Mouse (Mus musculus) megakaryocyte, embryonic 14.5 days (primary cell): ENCODE measurements around the gene Fip1l1. TPM values are rescaled to one million over a fixed set of nuclear protein-coding genes. Genes with fewer than 3 reads are reported as not detected.

Experiments
- H3K27me3 ChIP-seq: replicated peaks from 2 replicates; pipeline ENCODE3; 2012; ENCODE audit warnings: inconsistent platforms
- H3K36me3 ChIP-seq: replicated peaks from 2 replicates; pipeline ENCODE3; 2012; ENCODE audit warnings: low read length, inconsistent platforms, mixed read lengths
- H3K4me1 ChIP-seq: 2 replicates; pipeline ENCODE4 v1.6.1; 2012; ENCODE audit warnings: inconsistent platforms
- H3K4me3 ChIP-seq: replicated peaks from 2 replicates; pipeline ENCODE3; 2012; ENCODE audit warnings: moderate library complexity, mild to moderate bottlenecking, inconsistent platforms
- H3K9me3 ChIP-seq: 2 replicates; pipeline ENCODE4 v1.6.1; 2012; ENCODE audit warnings: inconsistent platforms
- FLI1 ChIP-seq: IDR thresholded peaks from 2 replicates; pipeline ENCODE4 v1.6.1; 2012; ENCODE audit warnings: low read length, inconsistent platforms, mixed read lengths
- GATA1 ChIP-seq: IDR thresholded peaks from 3 replicates; pipeline ENCODE4 v1.6.1; 2012; ENCODE audit warnings: mixed read lengths, low read length, inconsistent platforms, borderline replicate concordance
- polyA plus RNA-seq: library from polyadenylated mRNA; stranded (reverse); fragments of >175 nt; gene quantifications from 2 replicates; pipeline ENCODE4 v1.2.3, GENCODE M21; 2012; ENCODE audit warnings: low replicate concordance; ENCODE audit not compliant: insufficient read depth

Gene Fip1l1
- polyA plus RNA-seq, 1 experiment = 77.9 TPM

DNA sequence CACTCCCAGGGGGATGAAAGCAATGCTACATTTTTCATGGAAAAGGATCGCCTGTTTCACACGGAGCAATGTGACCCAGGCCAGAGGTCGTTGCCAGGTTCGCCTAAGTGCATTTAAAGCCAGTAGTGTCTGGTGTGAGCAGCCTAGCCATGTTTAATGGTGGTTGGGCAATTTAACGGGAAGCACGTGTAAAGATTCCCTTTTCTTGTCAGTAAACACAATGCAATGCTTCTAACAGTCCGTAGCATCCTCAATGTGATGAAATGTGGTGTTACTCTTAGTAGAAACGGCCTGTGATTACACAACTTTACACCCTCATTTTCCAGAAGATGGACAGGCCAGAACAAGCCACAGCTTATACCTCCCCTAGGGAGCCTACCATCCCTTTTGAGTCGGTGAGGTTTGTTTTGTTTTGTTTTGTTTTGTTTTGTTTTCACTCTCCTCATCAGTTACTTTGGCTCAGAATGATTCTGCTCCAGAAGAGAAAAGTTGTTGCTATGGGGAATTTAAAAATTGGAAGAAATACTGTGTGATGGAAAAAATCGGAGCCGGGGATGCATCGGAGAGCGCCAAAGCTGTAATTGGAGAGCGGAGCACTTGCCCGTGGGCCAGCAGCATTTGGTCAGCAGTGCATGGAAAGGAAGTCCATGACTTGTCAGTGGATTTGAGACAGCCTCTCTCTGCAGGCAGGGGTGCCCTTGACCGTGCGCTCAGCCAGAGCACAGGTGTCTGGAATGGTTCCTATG lies 97.3 kb downstream of the Fip1l1 start:
- no peak overlapping the region for H3K4me3 ChIP-seq
- no peak for TF ChIP-seq FLI1
- TF ChIP-seq GATA1 = no peak
- no peaks in the 10 kb centered on the region for H3K4me1 ChIP-seq
- H3K27me3 ChIP-seq = peaks cover 11% of the 10 kb centered on the region
- no peaks in the 10 kb centered on the region for H3K36me3 ChIP-seq
- H3K9me3 ChIP-seq = no peaks in the 10 kb centered on the region

DNA sequence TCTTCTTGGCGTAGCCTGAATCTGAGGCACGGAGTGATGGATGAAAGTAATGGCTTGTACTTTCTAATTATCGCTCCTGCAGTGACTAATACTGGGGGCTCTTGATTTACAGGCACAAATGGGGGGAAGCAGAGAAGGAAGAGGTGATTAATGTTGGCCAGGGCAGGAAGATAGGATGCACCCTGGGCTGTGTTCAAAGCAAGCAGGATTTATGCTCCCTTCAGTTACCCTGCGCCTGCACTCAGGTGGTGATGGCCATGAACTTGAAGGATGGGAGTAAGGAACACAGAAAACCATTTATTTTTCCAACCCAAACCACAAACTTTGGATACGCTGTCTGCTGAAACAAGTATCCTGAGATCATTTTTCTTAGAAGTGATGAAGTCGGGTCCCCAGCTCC lies 98.2 kb downstream of the Fip1l1 start:
- Histone ChIP-seq H3K4me3 (no peak overlapping the region), H3K4me1 (no peaks in the 10 kb centered on the region), H3K36me3 (no peaks in the 10 kb centered on the region)

DNA sequence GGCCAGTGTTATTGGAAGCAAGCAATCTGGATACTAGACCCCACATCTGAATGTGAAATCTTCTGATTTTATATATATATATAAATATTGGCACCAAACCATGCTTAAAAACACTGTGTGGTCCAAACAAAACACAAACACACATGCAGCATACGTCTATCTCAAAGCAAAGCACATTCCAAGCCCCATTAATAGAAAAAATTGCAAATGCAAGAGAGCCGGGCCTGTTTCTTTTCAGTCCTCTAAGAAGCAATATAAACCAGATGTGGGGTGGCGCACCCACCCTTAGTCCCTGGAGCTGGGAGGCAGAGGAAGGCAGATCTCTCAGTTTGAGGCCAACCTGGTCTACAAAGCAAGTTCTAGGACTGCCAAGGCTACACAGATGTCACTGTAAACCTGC lies 99.1 kb downstream of the Fip1l1 start:
- no peaks in the 10 kb centered on the region for H3K36me3 ChIP-seq
- H3K4me3 ChIP-seq = no peak overlapping the region
- peaks cover 23% of the 10 kb centered on the region for H3K27me3 ChIP-seq
- no peaks in the 10 kb centered on the region for H3K4me1 ChIP-seq
- no peaks in the 10 kb centered on the region for H3K9me3 ChIP-seq
- TF ChIP-seq GATA1 (no peak), FLI1 (no peak)

More for the DNA sequence above, 98.2 kb downstream of the Fip1l1 start:
- H3K9me3 ChIP-seq = no peaks in the 10 kb centered on the region
- TF ChIP-seq FLI1 = no peak
- no peak for TF ChIP-seq GATA1
- H3K27me3 ChIP-seq = peaks cover 15% of the 10 kb centered on the region

DNA sequence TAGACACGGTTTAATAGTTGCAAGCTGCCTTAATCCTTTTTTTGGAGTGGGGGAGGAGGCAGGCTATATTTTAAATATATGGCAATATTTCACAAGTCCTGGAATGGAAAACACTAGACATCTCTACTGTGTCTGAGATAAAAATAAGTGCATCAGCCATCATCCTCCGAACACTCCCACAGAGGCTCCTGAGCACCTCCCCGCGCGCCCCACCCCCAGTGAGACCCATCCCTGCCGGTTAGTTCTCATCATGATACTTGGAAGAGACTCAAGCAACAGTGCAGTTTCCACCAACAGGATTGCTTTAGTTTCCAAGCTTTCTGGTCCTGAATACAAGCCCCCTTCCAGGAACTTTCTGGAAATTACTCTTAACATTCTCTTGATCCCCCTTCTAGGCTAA lies 104.3 kb downstream of the Fip1l1 start:
- peaks cover 30% of the 10 kb centered on the region for H3K27me3 ChIP-seq
- TF ChIP-seq GATA1 (no peak), FLI1 (no peak)
- no peaks in the 10 kb centered on the region for H3K36me3 ChIP-seq
- H3K4me3 ChIP-seq = no peak overlapping the region
- H3K4me1 ChIP-seq = no peaks in the 10 kb centered on the region
- no peaks in the 10 kb centered on the region for H3K9me3 ChIP-seq

DNA sequence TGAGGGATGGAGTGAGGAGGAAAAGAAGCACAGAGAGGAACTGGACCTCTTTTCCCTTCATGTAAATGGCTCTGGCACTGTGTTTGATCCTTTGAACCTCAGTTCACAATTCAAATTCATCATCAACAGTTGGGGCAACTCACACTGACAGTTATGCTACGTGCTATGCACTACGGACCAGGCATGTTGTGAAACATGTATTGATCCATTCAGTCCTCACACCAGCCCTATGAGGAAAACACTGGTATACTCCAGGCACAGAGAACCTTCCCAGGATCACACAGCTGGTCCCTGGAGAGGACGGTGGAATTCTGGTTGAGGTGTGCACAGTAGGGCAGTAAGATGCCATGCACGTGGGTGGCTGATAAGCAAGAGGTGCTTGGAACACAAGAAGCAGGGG lies 105.3 kb downstream of the Fip1l1 start:
- TF ChIP-seq FLI1 (no peak), GATA1 (no peak)
- no peaks in the 10 kb centered on the region for H3K4me1 ChIP-seq
- H3K27me3 ChIP-seq = peaks cover 29% of the 10 kb centered on the region
- no peaks in the 10 kb centered on the region for H3K36me3 ChIP-seq
- no peak overlapping the region for H3K4me3 ChIP-seq
- H3K9me3 ChIP-seq = no peaks in the 10 kb centered on the region

DNA sequence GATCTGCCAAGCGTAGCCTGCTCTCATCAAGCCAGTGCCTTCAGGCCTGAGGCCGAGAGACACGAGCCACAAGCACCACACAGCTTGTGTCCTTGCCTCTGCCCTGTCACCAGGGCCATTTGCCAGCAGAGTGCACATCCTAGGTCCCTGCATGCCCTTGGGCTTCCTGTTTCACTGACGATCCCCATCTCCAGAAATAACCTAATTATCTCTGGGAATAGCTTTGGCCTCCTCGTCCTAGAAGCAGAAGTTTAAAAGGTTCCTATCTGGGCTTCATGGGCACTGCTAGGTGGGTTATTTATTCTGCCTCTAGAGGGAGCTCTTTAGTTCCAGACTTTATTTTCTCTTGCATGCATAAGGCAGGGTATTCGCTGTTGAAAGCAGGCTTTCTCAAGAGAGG lies 105.8 kb downstream of the Fip1l1 start:
- Histone ChIP-seq H3K4me1 (no peaks in the 10 kb centered on the region), H3K4me3 (no peak overlapping the region), H3K36me3 (no peaks in the 10 kb centered on the region), H3K9me3 (no peaks in the 10 kb centered on the region), H3K27me3 (peaks cover 26% of the 10 kb centered on the region)
- no peak for TF ChIP-seq GATA1
- no peak for TF ChIP-seq FLI1

DNA sequence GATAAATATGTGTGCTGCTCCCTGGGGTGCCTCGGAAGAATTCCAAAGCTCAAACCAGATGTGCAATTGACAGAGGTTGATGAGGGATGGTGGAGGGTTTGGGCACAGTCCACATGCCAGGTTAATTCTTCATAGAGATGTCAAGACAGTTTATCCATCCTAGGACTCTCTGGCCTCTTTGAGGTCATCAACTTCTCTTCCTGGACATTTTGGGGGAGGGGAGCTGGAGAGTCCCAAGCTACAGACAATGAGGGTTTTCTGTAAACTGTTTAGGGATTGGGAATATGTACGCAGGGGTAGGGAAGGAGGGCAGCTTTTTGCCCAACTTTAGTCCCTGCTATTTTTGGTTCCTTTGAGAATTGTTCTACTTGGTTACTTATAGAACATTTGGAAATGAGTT lies 107.0 kb downstream of the Fip1l1 start:
- Histone ChIP-seq H3K4me3 (no peak overlapping the region), H3K27me3 (peaks cover 29% of the 10 kb centered on the region), H3K4me1 (no peaks in the 10 kb centered on the region), H3K9me3 (no peaks in the 10 kb centered on the region), H3K36me3 (no peaks in the 10 kb centered on the region)
- TF ChIP-seq GATA1 = no peak
- TF ChIP-seq FLI1 = no peak

DNA sequence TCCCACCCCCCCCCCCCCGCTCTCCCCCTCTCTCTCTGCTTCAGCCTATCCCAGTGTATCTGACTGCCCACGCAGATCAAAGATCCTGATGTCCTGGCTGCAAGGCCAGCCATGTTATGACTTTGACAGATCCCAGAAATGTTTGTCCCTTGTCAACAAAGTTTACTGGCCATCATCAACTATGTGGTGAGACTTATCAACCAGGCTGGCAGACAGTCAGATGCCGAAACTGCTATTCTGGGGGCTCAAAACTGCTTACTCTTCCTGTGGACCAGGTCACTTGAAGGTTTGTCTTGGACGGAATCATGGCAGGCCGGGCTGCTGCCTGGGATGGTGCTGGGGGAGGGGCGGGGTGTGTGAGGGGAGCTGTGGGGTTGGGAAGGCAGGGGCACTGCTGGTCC lies 112.3 kb downstream of the Fip1l1 start:
- TF ChIP-seq GATA1 = no peak
- TF ChIP-seq FLI1 = no peak
- Histone ChIP-seq H3K4me3 (no peak overlapping the region), H3K36me3 (no peaks in the 10 kb centered on the region), H3K4me1 (no peaks in the 10 kb centered on the region), H3K27me3 (peaks cover 7% of the 10 kb centered on the region), H3K9me3 (no peaks in the 10 kb centered on the region)

DNA sequence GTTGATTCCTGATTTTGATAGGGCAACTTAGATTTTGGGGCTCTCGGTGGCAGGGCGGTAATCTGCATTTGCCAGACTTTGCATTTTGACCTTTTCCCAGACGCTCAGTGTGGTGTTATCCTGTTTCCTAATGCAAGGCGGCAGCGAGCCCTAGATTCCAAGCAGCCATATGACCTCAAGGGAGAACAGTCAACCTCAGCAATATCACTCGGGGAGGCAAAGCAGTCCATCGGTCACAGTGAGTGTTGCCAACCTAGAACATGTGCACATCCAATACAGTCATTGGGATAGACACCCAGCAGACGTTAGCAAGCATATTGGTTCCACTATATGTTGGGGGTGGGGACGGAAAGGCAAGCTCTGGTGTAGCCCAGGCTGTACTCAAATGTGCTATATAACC lies 113.0 kb downstream of the Fip1l1 start:
- no peak overlapping the region for H3K4me3 ChIP-seq
- peaks cover 7% of the 10 kb centered on the region for H3K27me3 ChIP-seq
- TF ChIP-seq GATA1 = no peak
- TF ChIP-seq FLI1 = no peak
- no peaks in the 10 kb centered on the region for H3K9me3 ChIP-seq
- no peaks in the 10 kb centered on the region for H3K4me1 ChIP-seq
- no peaks in the 10 kb centered on the region for H3K36me3 ChIP-seq

Other genes starting within 250 kb of the Fip1l1 start
- 1.2 and 2.5 TPM in 2 replicates for gene Scfd2, start 3.7 kb upstream of the Fip1l1 start, polyA plus RNA-seq
- not detected in 2 replicates for gene Lnx1, start 167.5 kb downstream of the Fip1l1 start, polyA plus RNA-seq